Mouse (Mus musculus) embryonic facial prominence, embryonic 11.5 days (tissue): Measurements from ENCODE around the gene Mgat4d. TPM values are rescaled to one million over a fixed set of nuclear protein-coding genes. Genes with fewer than 3 reads are reported as not detected.
"Not testable (repeated sequence)": the region's sequence is repeated elsewhere in the genome, so short reads cannot be mapped to it uniquely, and the experiment has no call there.

Experiments
- ATAC-seq: fragments of 200-750 bp; cut with Nextera tagmentation; replicated peaks from 2 replicates; pipeline ENCODE4 v1.8.0; 2017; ENCODE audit warnings: low read depth; ENCODE audit not compliant: insufficient number of reproducible peaks, low FRiP score, low TSS enrichment
- DNase-seq: peaks from one replicate; pipeline ENCODE4 v3.0.0-alpha.2; 2015; ENCODE audit warnings: low spot score
- H3K27ac ChIP-seq: fragments of 300-500 bp; sonication (generic); replicated peaks from 2 replicates; pipeline ENCODE4 v1.5.1; 2014; ENCODE audit warnings: mild to moderate bottlenecking, low read depth, low read length, control low read depth
- H3K27me3 ChIP-seq: fragments of 300-500 bp; sonication (generic); 2 replicates; pipeline ENCODE4 v1.6.1; 2014; ENCODE audit warnings: mild to moderate bottlenecking, low read length, moderate library complexity, mixed read lengths; ENCODE audit not compliant: control insufficient read depth, insufficient read depth
- H3K36me3 ChIP-seq: fragments of 300-500 bp; sonication (generic); replicated peaks from 2 replicates; pipeline ENCODE4 v1.6.1; 2014; ENCODE audit warnings: low read depth, mild to moderate bottlenecking, low read length, moderate library complexity, mixed read lengths; ENCODE audit not compliant: control insufficient read depth, insufficient read depth
- H3K4me1 ChIP-seq: fragments of 300-500 bp; sonication (generic); 2 replicates; pipeline ENCODE4 v1.6.1; 2014; ENCODE audit warnings: low read length, mixed read lengths; ENCODE audit not compliant: control insufficient read depth, insufficient read depth
- H3K4me2 ChIP-seq: fragments of 300-500 bp; sonication (generic); 2 replicates; pipeline ENCODE4 v1.6.1; 2014; ENCODE audit warnings: low read depth, mild to moderate bottlenecking, control low read depth, low read length, moderate library complexity
- H3K4me3 ChIP-seq: fragments of 300-500 bp; sonication (generic); 2 replicates; pipeline ENCODE4 v1.5.1; 2014; ENCODE audit warnings: low read depth, low read length, control low read depth
- H3K9ac ChIP-seq: fragments of 300-500 bp; sonication (generic); replicated peaks from 2 replicates; pipeline ENCODE4 v1.6.1; 2014; ENCODE audit warnings: mild to moderate bottlenecking, control low read depth, low read length
- H3K9me3 ChIP-seq: fragments of 300-500 bp; sonication (generic); replicated peaks from 2 replicates; pipeline ENCODE4 v1.6.1; 2016; ENCODE audit warnings: mild to moderate bottlenecking, low read length, inconsistent platforms, mixed read lengths; ENCODE audit not compliant: control insufficient read depth
- WGBS: fragments of 180-500 bp; shearing (Covaris S2); extraction: QIAGEN DNeasy Blood & Tissue Kit; methylation state at CpG from one replicate; pipeline ENCODE4 v1.1.7; 2014; 5-methylcytosine and 5-hydroxymethylcytosine counted together
- polyA plus RNA-seq: library from polyadenylated mRNA; unstranded; fragments of >200 nt; fragmentation: Nextera tagmentation; extraction: Ambion mirVana; gene quantifications from 2 replicates; pipeline ENCODE4 v1.2.1, GENCODE M21; 2014

Mgat4d gene
- not detected in 2 replicates for polyA plus RNA-seq

DNA sequence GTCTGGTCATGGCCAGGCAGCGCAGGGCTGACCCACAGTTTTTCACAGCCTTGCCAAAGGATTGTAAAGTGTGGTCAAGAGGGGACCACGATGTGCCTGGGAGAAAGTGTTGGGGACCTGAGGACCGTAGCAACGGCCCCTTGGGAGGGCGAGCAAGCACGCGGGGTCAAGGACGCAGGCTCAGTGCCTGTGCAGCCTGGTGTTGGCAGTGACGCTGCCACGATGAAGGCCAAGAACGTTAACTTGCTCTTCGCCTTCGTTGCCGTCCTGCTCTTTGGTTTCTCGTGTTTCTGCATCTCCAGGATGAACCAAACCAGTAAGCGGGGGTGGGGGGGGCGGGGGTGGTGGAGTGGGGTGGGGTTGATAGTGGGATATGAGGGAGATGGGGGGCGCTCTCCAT lies at the start of gene Mgat4d:
TSS of gene Mgat4d (plus strand) at position 209 of the 400 bp plus-strand sequence.
- no peaks in the 10 kb centered on the region for H3K4me1 ChIP-seq
- H3K9me3 ChIP-seq = no peaks in the 10 kb centered on the region
- no peaks in the 10 kb centered on the region for H3K36me3 ChIP-seq
- 83% methylated on average over 18 of the region's 18 CpGs for WGBS
- no peak within 1 kb of the TSS for H3K27ac ChIP-seq
- H3K27me3 ChIP-seq = no peaks in the 10 kb centered on the region
- H3K4me3 ChIP-seq = no peak within 1 kb of the TSS
- H3K9ac ChIP-seq = no peak within 1 kb of the TSS
- no peak for DNase-seq
- ATAC-seq = no peak
- no peak within 1 kb of the TSS for H3K4me2 ChIP-seq

DNA sequence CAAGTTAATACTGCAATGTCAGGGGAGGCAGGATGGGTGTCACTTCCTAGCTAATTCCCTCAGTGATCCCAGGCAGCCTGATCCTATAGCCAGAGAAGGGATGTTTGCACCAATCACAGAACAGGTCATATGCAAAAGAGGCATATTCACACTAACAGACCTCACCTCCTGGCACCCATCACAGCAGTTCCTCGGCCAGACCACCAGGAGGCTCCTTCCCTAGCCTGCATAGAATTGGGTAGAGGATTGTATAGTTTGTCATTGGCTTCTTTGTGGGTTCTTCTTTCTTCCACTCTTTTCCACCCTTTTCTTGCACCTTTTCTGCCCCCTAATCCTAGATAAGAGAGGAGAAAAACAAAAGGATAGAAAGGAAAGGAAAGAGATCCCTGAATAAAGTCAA lies 48.1 kb upstream of the Mgat4d start:
- Histone ChIP-seq H3K27me3 (no peaks in the 10 kb centered on the region), H3K4me1 (no peaks in the 10 kb centered on the region), H3K4me2 (no peak overlapping the region), H3K4me3 (no peak overlapping the region), H3K9ac (no peak overlapping the region), H3K27ac (no peak overlapping the region), H3K36me3 (no peaks in the 10 kb centered on the region), H3K9me3 (no peaks in the 10 kb centered on the region)
- DNase-seq = no peak
- no peak for ATAC-seq
- WGBS = 68% methylated on average over 1 of the region's 1 CpGs

- Histone ChIP-seq H3K9me3 (no peaks in the 10 kb centered on the region), H3K27me3 (no peaks in the 10 kb centered on the region), H3K4me2 (no peak overlapping the region), H3K4me1 (no peaks in the 10 kb centered on the region), H3K36me3 (no peaks in the 10 kb centered on the region), H3K27ac (no peak overlapping the region), H3K4me3 (no peak overlapping the region), H3K9ac (no peak overlapping the region)
- WGBS = 88% methylated on average over 1 of the region's 1 CpGs
- ATAC-seq (no peak), DNase-seq (no peak)
Observed at GRCm38 (mm10) chr8:83304946-83305345, 43.3 kb upstream of the Mgat4d start.

GRCm38 (mm10) chr8:83309836-83310235 lies 38.4 kb upstream of the Mgat4d start:
- Histone ChIP-seq H3K27me3 (no peaks in the 10 kb centered on the region), H3K4me2 (no peak overlapping the region), H3K4me1 (no peaks in the 10 kb centered on the region), H3K9me3 (no peaks in the 10 kb centered on the region), H3K4me3 (no peak overlapping the region), H3K27ac (no peak overlapping the region), H3K36me3 (no peaks in the 10 kb centered on the region), H3K9ac (no peak overlapping the region)
- WGBS = 88% methylated on average over 6 of the region's 6 CpGs
- no peak for DNase-seq
- ATAC-seq = no peak

DNA sequence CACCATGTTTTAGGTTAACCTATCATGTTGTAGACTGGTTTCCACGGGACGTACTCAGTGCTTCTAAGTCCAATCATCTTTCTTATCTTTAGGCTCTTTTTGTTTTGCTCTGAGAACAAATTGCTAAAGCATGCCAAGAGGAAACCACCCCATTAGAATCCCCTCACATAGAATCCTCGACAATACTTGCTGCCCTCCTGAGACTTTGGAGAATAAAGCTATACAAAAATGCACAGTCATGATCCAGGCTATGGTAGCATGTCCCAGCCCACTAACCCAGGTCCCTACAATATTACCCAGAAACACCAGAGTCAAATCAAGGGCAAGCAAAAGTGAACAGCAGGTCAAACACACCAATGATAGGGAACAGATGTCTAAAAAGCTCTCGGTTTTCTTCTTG lies 33.2 kb upstream of the Mgat4d start:
- not testable (repeated sequence) for H3K9ac ChIP-seq, H3K27me3 ChIP-seq, H3K9me3 ChIP-seq, H3K36me3 ChIP-seq, H3K4me1 ChIP-seq, H3K4me3 ChIP-seq, ATAC-seq, H3K27ac ChIP-seq, H3K4me2 ChIP-seq
- DNase-seq = peak; percentile 77
- 74% methylated on average over 4 of the region's 4 CpGs for WGBS

- Histone ChIP-seq H3K4me1 (no peaks in the 10 kb centered on the region; the same call in 1 of the 2 replicates), H3K36me3 (no peaks in the 10 kb centered on the region)
- WGBS = 55% methylated on average over 2 of the region's 2 CpGs
Observed at GRCm38 (mm10) chr8:83315691-83316090, 32.6 kb upstream of the Mgat4d start.

GRCm38 (mm10) chr8:83320543-83320942 lies 27.7 kb upstream of the Mgat4d start:
- Histone ChIP-seq H3K27me3 (no peaks in the 10 kb centered on the region), H3K36me3 (no peaks in the 10 kb centered on the region), H3K4me1 (no peaks in the 10 kb centered on the region; the same call in 1 of the 2 replicates), H3K9me3 (no peaks in the 10 kb centered on the region), H3K4me2 (no peak overlapping the region), H3K4me3 (no peak overlapping the region), H3K27ac (no peak overlapping the region; the same call in 1 of the 2 replicates), H3K9ac (no peak overlapping the region)
- ATAC-seq (peak; percentile 77; the same call in 1 of the 2 replicates), DNase-seq (peak; percentile 34)
- WGBS = 42% methylated on average over 3 of the region's 3 CpGs

More at GRCm38 (mm10) chr8:83315691-83316090, 32.6 kb upstream of the Mgat4d start:
- DNase-seq = no peak
- no peak for ATAC-seq
- no peak overlapping the region for H3K4me3 ChIP-seq
- no peak overlapping the region for H3K9ac ChIP-seq
- no peaks in the 10 kb centered on the region for H3K9me3 ChIP-seq
- no peak overlapping the region for H3K4me2 ChIP-seq
- H3K27me3 ChIP-seq = no peaks in the 10 kb centered on the region
- H3K27ac ChIP-seq = no peak overlapping the region

- no peak for DNase-seq
- 87% methylated on average over 6 of the region's 6 CpGs for WGBS
- no peak overlapping the region for H3K9ac ChIP-seq
Observed at GRCm38 (mm10) chr8:83322374-83322773, 25.9 kb upstream of the Mgat4d start.

More at GRCm38 (mm10) chr8:83322374-83322773, 25.9 kb upstream of the Mgat4d start:
- no peaks in the 10 kb centered on the region for H3K36me3 ChIP-seq
- H3K4me3 ChIP-seq = no peak overlapping the region
- no peaks in the 10 kb centered on the region; the same call in 1 of the 2 replicates for H3K4me1 ChIP-seq
- no peaks in the 10 kb centered on the region for H3K9me3 ChIP-seq
- H3K4me2 ChIP-seq = no peak overlapping the region
- no peak overlapping the region for H3K27ac ChIP-seq
- no peak for ATAC-seq
- no peaks in the 10 kb centered on the region for H3K27me3 ChIP-seq
